Mouse (Mus musculus): ENCODE measurements around the gene Lmf1. TPM values are rescaled to one million over a fixed set of nuclear protein-coding genes. Genes with fewer than 3 reads are reported as not detected.
A peak's percentile ranks its signal among the peaks of the same experiment; 100 is the strongest.

Gene Lmf1
- polyA plus RNA-seq, 1 experiment from 2014 or later = 26.2 TPM

DNA sequence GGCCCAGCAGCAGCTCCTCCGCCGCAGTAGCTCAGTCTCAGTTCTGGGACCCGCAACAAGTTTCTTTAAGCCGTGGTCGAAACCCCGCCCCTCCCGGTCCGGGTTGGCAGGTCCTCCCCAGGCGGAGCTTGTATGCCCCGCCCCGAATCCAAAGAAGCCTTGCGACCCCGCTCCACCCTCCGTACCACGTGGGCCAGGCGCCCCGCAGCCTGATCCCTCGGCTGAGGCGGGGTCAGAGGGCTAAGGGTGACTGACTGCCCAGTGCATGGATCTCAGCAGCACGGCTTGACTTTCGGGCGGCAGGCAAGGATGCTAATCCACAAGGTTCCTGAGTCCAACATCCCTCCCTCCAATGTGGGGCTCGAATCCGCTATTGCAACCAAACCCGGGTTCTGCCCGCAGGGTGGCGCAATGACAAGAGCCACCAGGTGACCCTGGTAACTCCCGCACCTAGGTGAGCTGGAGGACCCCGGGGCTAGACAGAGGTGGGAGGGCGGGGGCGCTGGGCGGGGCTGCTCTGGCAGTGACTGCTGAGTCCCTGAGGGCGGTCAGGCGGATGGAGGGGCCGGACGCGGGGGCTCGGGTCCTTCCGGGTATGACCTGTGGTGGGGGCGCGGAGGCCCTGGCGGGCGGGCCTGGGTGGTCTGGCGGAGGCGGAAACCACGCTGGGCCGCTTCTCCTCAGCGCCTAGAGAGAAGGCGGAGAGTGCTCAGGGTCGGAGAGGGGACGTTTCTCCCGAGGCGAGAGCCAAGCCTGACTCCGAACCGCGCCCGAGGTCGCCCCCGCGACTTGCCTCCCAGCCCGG lies 8.0 kb upstream of the Lmf1 start, which contains the start of gene Sox8:
TSS of gene Sox8 (minus strand) at position 39 of the 805 bp plus-strand sequence.
- Histone ChIP-seq H3K27ac (no peak within 1 kb of the TSS), H3K9me3 (replicated peaks) (no peaks in the 10 kb centered on the region), H3K4me1 (peaks cover 56% of the 10 kb centered on the region), H3K36me3 (no peaks in the 10 kb centered on the region), H3K4me2 (replicated peaks) (peak within 1 kb of the TSS; percentile 95), H3K27me3 (peaks cover 44% of the 10 kb centered on the region), H3K9ac (peak within 1 kb of the TSS; percentile 63), H3K4me3 (peak within 1 kb of the TSS; percentile 49)
- ATAC-seq (ENCODE audit: low FRiP score) = peak; percentile 59
- WGBS = under 1% methylated on average over 61 of the region's 61 CpGs

GRCm38 (mm10) chr17:25571453-25571820 lies 7.4 kb upstream of the Lmf1 start:
- Histone ChIP-seq H3K27me3 (peaks cover 44% of the 10 kb centered on the region), H3K36me3 (no peaks in the 10 kb centered on the region), H3K4me1 (peaks cover 52% of the 10 kb centered on the region), H3K27ac (no peak overlapping the region), H3K9me3 (replicated peaks) (no peaks in the 10 kb centered on the region), H3K4me3 (peak overlapping the region; percentile 49), H3K4me2 (replicated peaks) (peak overlapping the region; percentile 95), H3K9ac (peak overlapping the region; percentile 63)
- ATAC-seq (ENCODE audit: low FRiP score) = no peak
- WGBS = 7% methylated on average over 8 of the region's 8 CpGs

DNA sequence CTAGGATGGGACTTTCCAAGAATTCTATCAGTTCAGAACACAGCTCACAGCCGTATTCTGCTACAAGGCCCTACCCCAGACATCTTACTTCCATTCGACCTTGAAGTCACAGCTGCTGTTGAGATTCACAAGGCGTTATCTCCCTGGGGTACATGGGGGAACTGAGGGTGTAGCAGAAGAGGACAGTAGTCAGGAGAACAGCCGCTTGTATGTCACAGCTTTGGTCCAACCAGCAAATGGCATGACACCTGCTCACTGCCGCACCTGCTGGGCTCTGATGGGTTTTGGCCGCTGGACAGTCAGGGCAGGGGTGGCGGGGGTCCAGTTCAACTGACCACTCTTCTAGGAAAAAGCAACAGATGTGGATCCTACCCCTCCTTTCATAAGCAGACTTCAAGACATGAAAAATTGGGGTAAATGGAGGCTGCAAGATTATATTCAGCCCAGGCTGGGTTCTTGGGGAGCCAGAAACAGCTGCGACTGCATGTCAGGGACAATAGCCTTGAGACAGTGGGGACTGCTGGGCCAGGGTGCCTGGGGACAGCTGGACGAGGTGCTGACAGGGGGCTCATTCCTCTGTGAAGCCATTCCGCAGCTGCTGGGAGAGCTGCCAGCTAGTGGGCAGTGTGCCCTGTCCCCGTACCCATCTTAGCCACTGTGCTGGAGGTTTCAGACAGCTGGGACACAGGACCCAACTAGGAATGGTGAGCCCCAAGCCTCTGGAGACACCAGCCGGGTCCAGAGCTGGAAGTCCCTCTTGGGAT lies 3.5 kb upstream of the Lmf1 start:
- H3K27ac ChIP-seq = no peak overlapping the region
- H3K9me3 ChIP-seq (replicated peaks) = no peaks in the 10 kb centered on the region
- WGBS = 64% methylated on average over 12 of the region's 12 CpGs
- peaks cover 25% of the 10 kb centered on the region for H3K27me3 ChIP-seq
- H3K9ac ChIP-seq = no peak overlapping the region
- peaks cover 45% of the 10 kb centered on the region for H3K4me1 ChIP-seq
- no peaks in the 10 kb centered on the region for H3K36me3 ChIP-seq
- H3K4me2 ChIP-seq (replicated peaks) = no peak overlapping the region
- no peak overlapping the region for H3K4me3 ChIP-seq
- ATAC-seq (ENCODE audit: low FRiP score) = no peak

GRCm38 (mm10) chr17:25576034-25576433 lies 2.9 kb upstream of the Lmf1 start:
- H3K36me3 ChIP-seq = no peaks in the 10 kb centered on the region
- H3K9ac ChIP-seq = no peak overlapping the region
- H3K9me3 ChIP-seq (replicated peaks) = no peaks in the 10 kb centered on the region
- H3K27me3 ChIP-seq = peaks cover 20% of the 10 kb centered on the region
- H3K4me2 ChIP-seq (replicated peaks) = no peak overlapping the region
- no peak overlapping the region for H3K4me3 ChIP-seq
- peaks cover 38% of the 10 kb centered on the region for H3K4me1 ChIP-seq
- WGBS = 70% methylated on average over 2 of the region's 2 CpGs
- no peak for ATAC-seq (ENCODE audit: low FRiP score)
- H3K27ac ChIP-seq = no peak overlapping the region

GRCm38 (mm10) chr17:25577263-25577662 lies 1.6 kb upstream of the Lmf1 start:
- H3K9me3 ChIP-seq (replicated peaks) = no peaks in the 10 kb centered on the region
- no peaks in the 10 kb centered on the region for H3K36me3 ChIP-seq
- H3K4me2 ChIP-seq (replicated peaks) = no peak overlapping the region
- H3K27ac ChIP-seq = 0 out of 2 replicates have a peak overlapping the region, but pooled peaks have one; percentile 18
- H3K4me3 ChIP-seq = no peak overlapping the region
- ATAC-seq (ENCODE audit: low FRiP score) = no peak
- 40% methylated on average over 6 of the region's 6 CpGs for WGBS
- 0 out of 2 replicates have a peak overlapping the region, but pooled peaks have one; percentile 9 for H3K9ac ChIP-seq
- H3K4me1 ChIP-seq = peaks cover 38% of the 10 kb centered on the region
- 0 out of 2 replicates have a peak, but pooled peaks cover 8% of the 10 kb centered on the region for H3K27me3 ChIP-seq

DNA sequence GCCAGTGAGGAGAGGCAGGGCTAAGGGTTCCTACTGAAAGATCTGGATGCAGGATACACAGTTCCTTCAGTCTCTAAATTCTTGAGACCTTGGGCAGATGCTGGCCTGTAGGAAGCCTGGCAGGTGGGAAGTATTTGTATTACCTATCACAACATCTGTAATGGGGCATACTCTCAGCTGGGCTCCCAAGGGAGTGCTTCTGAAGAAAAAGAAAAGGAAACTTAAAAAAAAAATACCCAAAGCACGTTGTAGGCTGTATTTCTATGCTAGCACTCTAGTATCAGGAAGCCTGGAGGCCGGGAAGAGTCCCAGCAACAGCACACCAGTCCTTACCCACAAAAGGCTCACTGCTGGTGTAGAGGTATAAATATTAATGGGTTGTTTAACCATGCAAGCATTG lies 1.2 kb upstream of the Lmf1 start:
- 39% methylated on average over 2 of the region's 2 CpGs for WGBS
- 0 out of 2 replicates have a peak overlapping the region, but pooled peaks have one; percentile 18 for H3K27ac ChIP-seq
- no peak overlapping the region for H3K4me3 ChIP-seq
- 0 out of 2 replicates have a peak overlapping the region, but pooled peaks have one; percentile 9 for H3K9ac ChIP-seq
- H3K9me3 ChIP-seq (replicated peaks) = no peaks in the 10 kb centered on the region
- no peaks in the 10 kb centered on the region for H3K36me3 ChIP-seq
- H3K27me3 ChIP-seq = 0 out of 2 replicates have a peak, but pooled peaks cover 8% of the 10 kb centered on the region
- no peak overlapping the region for H3K4me2 ChIP-seq (replicated peaks)
- H3K4me1 ChIP-seq = peaks cover 39% of the 10 kb centered on the region
- no peak for ATAC-seq (ENCODE audit: low FRiP score)

GRCm38 (mm10) chr17:25579332-25580047 lies 605 bp downstream of the Lmf1 start:
- peak overlapping the region; percentile 77 for H3K9ac ChIP-seq
- H3K4me3 ChIP-seq = peak overlapping the region; percentile 76
- 8% methylated on average over 21 of the region's 21 CpGs for WGBS
- peak; percentile 68 for ATAC-seq (ENCODE audit: low FRiP score)
- H3K27ac ChIP-seq = peak overlapping the region; percentile 77
- H3K4me2 ChIP-seq (replicated peaks) = peak overlapping the region; percentile 87
- H3K27me3 ChIP-seq = 0 out of 2 replicates have a peak, but pooled peaks cover 6% of the 10 kb centered on the region
- no peaks in the 10 kb centered on the region for H3K9me3 ChIP-seq (replicated peaks)
- peaks cover 42% of the 10 kb centered on the region for H3K4me1 ChIP-seq
- H3K36me3 ChIP-seq = peaks cover under 1% of the 10 kb centered on the region; the same call in 1 of the 2 replicates

DNA sequence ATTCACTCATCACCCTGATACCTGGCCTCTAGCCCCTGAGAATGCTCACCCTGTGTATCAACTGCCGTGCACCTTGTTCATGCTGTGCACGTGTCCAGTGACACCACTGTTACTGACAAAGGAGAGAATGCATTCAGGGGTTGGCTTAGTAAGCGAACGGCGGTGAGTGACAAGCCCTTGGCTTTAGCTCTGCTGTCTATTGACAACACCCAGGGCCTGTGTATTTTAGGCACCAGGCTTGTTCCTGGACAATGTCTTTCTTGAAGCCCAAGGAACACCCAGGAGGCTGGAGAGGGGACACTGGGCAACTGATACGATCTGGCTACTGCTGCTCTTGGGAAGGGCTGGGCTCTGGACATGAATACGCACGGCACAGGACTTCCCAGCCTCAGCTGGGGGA lies 3.2 kb downstream of the Lmf1 start:
- no peak overlapping the region for H3K4me3 ChIP-seq
- H3K9me3 ChIP-seq (replicated peaks) = no peaks in the 10 kb centered on the region
- peaks cover 32% of the 10 kb centered on the region for H3K4me1 ChIP-seq
- 73% methylated on average over 8 of the region's 8 CpGs for WGBS
- no peak for ATAC-seq (ENCODE audit: low FRiP score)
- no peak overlapping the region for H3K9ac ChIP-seq
- no peaks in the 10 kb centered on the region for H3K27me3 ChIP-seq
- H3K36me3 ChIP-seq = peaks cover 18% of the 10 kb centered on the region
- H3K4me2 ChIP-seq (replicated peaks) = no peak overlapping the region
- no peak overlapping the region for H3K27ac ChIP-seq

DNA sequence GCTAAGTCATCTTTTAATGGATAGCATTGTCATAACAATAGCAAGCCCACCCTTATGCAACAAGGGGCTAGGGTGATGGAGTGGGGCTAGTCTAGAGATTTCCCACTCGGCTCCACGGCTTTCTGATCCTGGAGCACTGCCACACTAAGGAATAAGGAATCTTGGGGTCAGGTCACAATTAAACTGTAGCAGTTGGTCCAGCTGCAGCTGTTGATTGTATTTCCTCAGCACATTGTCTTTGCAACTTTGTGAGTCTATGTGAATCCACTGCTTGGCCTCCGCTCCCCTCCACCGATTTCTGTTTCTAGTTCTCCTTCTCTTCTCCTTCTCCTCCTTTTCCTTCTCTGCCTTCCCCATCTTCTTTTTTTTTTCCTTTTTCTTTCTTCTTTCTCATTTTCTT lies 4.2 kb downstream of the Lmf1 start:
- H3K27me3 ChIP-seq = no peaks in the 10 kb centered on the region
- H3K36me3 ChIP-seq = peaks cover 25% of the 10 kb centered on the region
- no peak for ATAC-seq (ENCODE audit: low FRiP score)
- H3K9me3 ChIP-seq (replicated peaks) = no peaks in the 10 kb centered on the region
- H3K4me3 ChIP-seq = no peak overlapping the region
- H3K4me2 ChIP-seq (replicated peaks) = no peak overlapping the region
- H3K4me1 ChIP-seq = peaks cover 25% of the 10 kb centered on the region
- no peak overlapping the region for H3K27ac ChIP-seq
- WGBS = 82% methylated on average over 4 of the region's 4 CpGs
- H3K9ac ChIP-seq = no peak overlapping the region

DNA sequence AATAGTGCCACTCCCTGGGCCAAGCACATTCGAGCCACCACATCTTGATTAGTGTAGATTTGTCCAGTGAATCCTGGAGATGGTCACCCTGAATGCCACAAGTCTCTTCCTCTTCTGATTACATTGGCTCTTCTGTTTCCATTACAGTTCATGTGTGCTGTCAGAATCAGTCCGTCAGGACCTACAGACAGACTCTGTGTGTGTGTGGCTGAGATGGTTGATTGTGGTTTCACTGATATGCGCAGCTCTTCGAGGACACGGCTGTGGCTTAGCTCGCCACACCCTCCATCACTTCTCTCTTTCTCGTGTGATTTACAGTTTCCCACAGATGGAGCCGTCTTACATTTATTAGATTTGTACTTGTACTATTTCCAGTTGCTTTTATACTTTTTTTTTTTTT lies 5.0 kb downstream of the Lmf1 start:
- no peak overlapping the region for H3K4me2 ChIP-seq (replicated peaks)
- H3K4me3 ChIP-seq = no peak overlapping the region
- WGBS = 91% methylated on average over 8 of the region's 8 CpGs
- ATAC-seq (ENCODE audit: low FRiP score) = no peak
- no peaks in the 10 kb centered on the region for H3K27me3 ChIP-seq
- no peak overlapping the region for H3K27ac ChIP-seq
- peaks cover 32% of the 10 kb centered on the region for H3K36me3 ChIP-seq
- no peaks in the 10 kb centered on the region for H3K9me3 ChIP-seq (replicated peaks)
- H3K9ac ChIP-seq = no peak overlapping the region
- H3K4me1 ChIP-seq = peaks cover 20% of the 10 kb centered on the region

GRCm38 (mm10) chr17:25584646-25585045 lies 5.8 kb downstream of the Lmf1 start:
- H3K4me3 ChIP-seq = no peak overlapping the region
- 92% methylated on average over 9 of the region's 9 CpGs for whole genome bisulfite sequencing
- H3K27ac ChIP-seq = no peak overlapping the region
- H3K9ac ChIP-seq = no peak overlapping the region
- ATAC-seq (ENCODE audit: low FRiP score) = no peak
- H3K9me3 ChIP-seq (replicated peaks) = no peaks in the 10 kb centered on the region
- H3K27me3 ChIP-seq = no peaks in the 10 kb centered on the region
- peaks cover 39% of the 10 kb centered on the region for H3K36me3 ChIP-seq
- H3K4me1 ChIP-seq = peaks cover 16% of the 10 kb centered on the region
- H3K4me2 ChIP-seq (replicated peaks) = no peak overlapping the region

DNA sequence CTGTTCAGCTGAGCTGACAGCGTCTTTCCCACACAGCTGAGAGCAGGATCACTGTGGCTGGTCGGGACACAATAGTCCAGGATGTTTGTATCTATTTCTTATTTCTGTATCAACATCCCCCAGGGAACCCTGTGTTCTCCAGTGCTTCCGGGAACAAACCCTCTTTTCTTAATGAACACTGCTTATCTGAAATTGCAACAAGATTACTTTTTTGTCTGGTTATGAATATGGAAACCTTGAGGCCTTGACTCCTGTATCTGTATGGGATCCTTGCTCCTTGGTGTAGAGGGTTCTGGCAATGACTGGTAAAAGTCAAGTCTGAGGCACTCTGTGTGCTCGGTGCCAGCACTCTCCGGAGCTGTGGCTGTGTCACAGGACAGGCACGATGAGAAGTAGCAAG lies 11.2 kb downstream of the Lmf1 start:
- Histone ChIP-seq H3K36me3 (peaks cover 47% of the 10 kb centered on the region), H3K4me3 (no peak overlapping the region), H3K9ac (no peak overlapping the region), H3K27ac (no peak overlapping the region), H3K4me1 (peaks cover 9% of the 10 kb centered on the region), H3K4me2 (replicated peaks) (no peak overlapping the region), H3K9me3 (replicated peaks) (peaks cover 7% of the 10 kb centered on the region; the same call in 1 of the 2 replicates), H3K27me3 (no peaks in the 10 kb centered on the region)
- ATAC-seq (ENCODE audit: low FRiP score) = no peak
- 92% methylated on average over 6 of the region's 6 CpGs for WGBS
